Mouse (Mus musculus) urinary bladder, postnatal 14 days (tissue): ENCODE measurements around the gene Tas2r119.
"Not testable (repeated sequence)": the region's sequence is repeated elsewhere in the genome, so short reads cannot be mapped to it uniquely, and the experiment has no call there.

Experiments used
- DNase-seq: peaks from one replicate; pipeline ENCODE4 v3.0.0; 2021; ENCODE audit warnings: low spot score

The Tas2r119 gene

GRCm38 (mm10) chr15:32176989-32177388 is at the start of gene Tas2r119:
Tas2r119 (plus strand) TSS chr15:32177289.
- no peak for DNase-seq

- no peak for DNase-seq
Measured at GRCm38 (mm10) chr15:32132315-32132714, 44.8 kb upstream of the Tas2r119 start.

GRCm38 (mm10) chr15:32141657-32142056 is 35.4 kb upstream of the Tas2r119 start:
- DNase-seq = no peak

- DNase-seq = no peak
Measured at GRCm38 (mm10) chr15:32144269-32144668, 32.8 kb upstream of the Tas2r119 start.

- DNase-seq = no peak
Measured at GRCm38 (mm10) chr15:32153404-32153803, 23.7 kb upstream of the Tas2r119 start.

GRCm38 (mm10) chr15:32153857-32154449 is 23.1 kb upstream of the Tas2r119 start:
- no peak for DNase-seq

- no peak for DNase-seq
Measured at GRCm38 (mm10) chr15:32156126-32156525, 21.0 kb upstream of the Tas2r119 start.

- DNase-seq = no peak
Measured at GRCm38 (mm10) chr15:32160281-32160680, 16.8 kb upstream of the Tas2r119 start.

- DNase-seq = no peak
Measured at GRCm38 (mm10) chr15:32171764-32172163, 5.3 kb upstream of the Tas2r119 start.

- no peak for DNase-seq
Measured at GRCm38 (mm10) chr15:32172175-32172987, 4.7 kb upstream of the Tas2r119 start.

GRCm38 (mm10) chr15:32172988-32173329 is 4.1 kb upstream of the Tas2r119 start:
- DNase-seq = no peak

GRCm38 (mm10) chr15:32180010-32180725 is 3.1 kb downstream of the Tas2r119 start:
- DNase-seq = no peak

- DNase-seq = no peak
Measured at GRCm38 (mm10) chr15:32182026-32182425, 4.9 kb downstream of the Tas2r119 start.

- DNase-seq = no peak
Measured at GRCm38 (mm10) chr15:32184964-32185363, 7.9 kb downstream of the Tas2r119 start.

GRCm38 (mm10) chr15:32189879-32190278 is 12.8 kb downstream of the Tas2r119 start:
- no peak for DNase-seq

- no peak for DNase-seq
Measured at GRCm38 (mm10) chr15:32190436-32190835, 13.3 kb downstream of the Tas2r119 start.

- no peak for DNase-seq
Measured at GRCm38 (mm10) chr15:32192948-32193347, 15.9 kb downstream of the Tas2r119 start.

GRCm38 (mm10) chr15:32198076-32198475 is 21.0 kb downstream of the Tas2r119 start:
- DNase-seq = no peak

- DNase-seq = no peak
Measured at GRCm38 (mm10) chr15:32198561-32198960, 21.5 kb downstream of the Tas2r119 start.

- DNase-seq = no peak
Measured at GRCm38 (mm10) chr15:32203242-32203641, 26.2 kb downstream of the Tas2r119 start.

GRCm38 (mm10) chr15:32204908-32205307 is 27.8 kb downstream of the Tas2r119 start:
- no peak for DNase-seq

GRCm38 (mm10) chr15:32214687-32215086 is 37.6 kb downstream of the Tas2r119 start:
- not testable (repeated sequence) for DNase-seq

GRCm38 (mm10) chr15:32223028-32223427 is 45.9 kb downstream of the Tas2r119 start:
- no peak for DNase-seq
